Mouse (Mus musculus) neural tube, embryonic 10.5 days (tissue): ENCODE results near the gene Ppil6.

ENCODE experiments used
- DNase-seq: peaks from one replicate; pipeline ENCODE4 v3.0.0-alpha.2; 2017; ENCODE audit warnings: low spot score; ENCODE audit errors: extremely low spot score

Gene Ppil6

GRCm38 (mm10) chr10:41477278-41478181 is 12.7 kb upstream of the Ppil6 start:
- DNase-seq = peak; percentile 61

GRCm38 (mm10) chr10:41479961-41480360 is 10.3 kb upstream of the Ppil6 start:
- no peak for DNase-seq

GRCm38 (mm10) chr10:41480938-41481880 is 9.0 kb upstream of the Ppil6 start:
- DNase-seq = no peak

- DNase-seq = no peak
These were observed 7.8 kb upstream of the Ppil6 start for GRCm38 (mm10) chr10:41482446-41482845.

- DNase-seq = no peak
These were observed 4.5 kb upstream of the Ppil6 start for GRCm38 (mm10) chr10:41485778-41486177.

GRCm38 (mm10) chr10:41486506-41487170 is 3.6 kb upstream of the Ppil6 start:
- DNase-seq = no peak

GRCm38 (mm10) chr10:41488877-41489276 is 1.4 kb upstream of the Ppil6 start:
- peak; percentile 31 for DNase-seq

GRCm38 (mm10) chr10:41489294-41489693 is 945 bp upstream of the Ppil6 start:
- peak; percentile 21 for DNase-seq

- DNase-seq = no peak
These were observed 257 bp downstream of the Ppil6 start for GRCm38 (mm10) chr10:41490518-41490873.

GRCm38 (mm10) chr10:41491111-41491510 is 872 bp downstream of the Ppil6 start:
- DNase-seq = peak; percentile 18

GRCm38 (mm10) chr10:41500941-41501340 is 10.7 kb downstream of the Ppil6 start:
- DNase-seq = no peak

GRCm38 (mm10) chr10:41504996-41505395 is 14.8 kb downstream of the Ppil6 start:
- DNase-seq = no peak

- DNase-seq = peak; percentile 48
These were observed 15.2 kb downstream of the Ppil6 start for GRCm38 (mm10) chr10:41505446-41505845.

- peak; percentile 20 for DNase-seq
These were observed 18.9 kb downstream of the Ppil6 start for GRCm38 (mm10) chr10:41509160-41509559.

- no peak for DNase-seq
These were observed 24.1 kb downstream of the Ppil6 start for GRCm38 (mm10) chr10:41514301-41514700.

GRCm38 (mm10) chr10:41514921-41515320 is 24.7 kb downstream of the Ppil6 start:
- no peak for DNase-seq

GRCm38 (mm10) chr10:41518508-41518980 is 28.3 kb downstream of the Ppil6 start:
- DNase-seq = peak; percentile 82

- DNase-seq = peak; percentile 93
These were observed 28.9 kb downstream of the Ppil6 start, which contains the start of gene Cd164 for GRCm38 (mm10) chr10:41518981-41519618. TSS of gene Cd164 (plus strand) at chr10:41519414.

- no peak for DNase-seq
These were observed 29.6 kb downstream of the Ppil6 start for GRCm38 (mm10) chr10:41519640-41520409.

GRCm38 (mm10) chr10:41520410-41520673 is 30.1 kb downstream of the Ppil6 start:
- no peak for DNase-seq
